Mouse (Mus musculus): ENCODE measurements around the gene Psma7.

Gene Psma7

GRCm38 (mm10) chr2:180042256-180042857 is at the start of gene Psma7, which contains the start of gene Ss18l1:
Psma7 (minus strand) TSS chr2:180042433.
Ss18l1 (plus strand) TSS chr2:180042509.
- DNase-seq (ENCODE audit: low spot score in 2 of 2) = peak; percentile 87 to 91

GRCm38 (mm10) chr2:180090285-180090684 is 48.1 kb upstream of the Psma7 start:
- DNase-seq (ENCODE audit: low spot score in 2 of 2) = no peak

GRCm38 (mm10) chr2:180087472-180087871 is 45.2 kb upstream of the Psma7 start:
- no peak for DNase-seq (ENCODE audit: low spot score in 2 of 2)

- no peak for DNase-seq (ENCODE audit: low spot score in 2 of 2)
These were observed 44.4 kb upstream of the Psma7 start for GRCm38 (mm10) chr2:180086637-180087027.

DNA sequence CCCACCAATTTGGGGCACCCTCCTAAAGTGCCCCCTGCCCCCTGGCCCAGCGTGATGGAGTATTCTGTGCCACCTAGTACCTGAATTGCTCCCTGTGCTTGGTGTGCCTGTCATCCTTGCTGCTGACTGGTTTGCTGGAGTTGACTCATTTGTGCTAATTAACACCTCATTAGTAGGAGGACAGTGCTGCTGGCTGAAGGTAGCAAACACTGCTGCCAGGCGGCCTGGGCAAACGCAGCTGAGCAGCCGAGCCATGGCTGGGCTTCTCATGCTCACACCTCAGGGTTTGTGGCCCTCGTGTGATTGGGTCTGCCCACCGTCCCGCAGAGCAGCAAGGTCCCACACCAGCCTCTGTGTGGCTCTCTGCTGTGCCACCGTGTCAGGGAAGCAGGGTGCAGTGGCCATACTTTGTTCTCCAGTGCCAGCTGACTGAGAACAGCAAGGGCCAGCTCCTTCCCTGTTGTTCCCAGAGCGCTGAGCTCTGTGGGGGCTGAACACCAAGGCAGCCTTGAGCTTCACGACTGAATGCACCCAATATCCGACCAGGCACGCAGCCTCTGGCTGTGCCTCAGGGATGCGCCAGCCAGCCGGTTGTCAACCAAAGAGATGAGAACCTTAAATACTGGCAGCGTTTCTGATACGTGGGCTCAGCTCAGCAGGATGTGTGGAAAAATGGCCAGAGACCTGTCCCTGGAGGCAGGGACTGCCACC is 43.8 kb upstream of the Psma7 start:
- no peak for DNase-seq (ENCODE audit: low spot score in 2 of 2)

DNA sequence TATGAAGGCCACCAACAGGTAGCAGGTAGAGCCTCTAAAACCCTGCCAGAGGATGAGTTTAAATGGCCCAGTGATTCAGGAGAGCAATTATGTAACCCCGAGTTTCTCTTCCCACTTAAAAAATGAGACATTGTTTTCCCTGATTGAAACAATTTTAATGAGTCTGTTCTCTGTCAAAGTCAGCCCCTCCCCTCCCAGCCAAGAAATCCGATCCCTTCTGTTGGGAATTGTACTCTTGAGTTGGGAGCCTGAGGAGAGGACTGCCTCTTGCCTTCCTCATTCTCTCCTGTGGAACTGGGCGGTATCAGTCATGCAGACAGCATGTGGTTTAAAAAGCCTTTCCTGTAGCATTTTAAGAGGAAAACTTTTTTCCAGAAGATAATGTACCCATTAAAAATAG is 42.3 kb upstream of the Psma7 start:
- no peak for DNase-seq (ENCODE audit: low spot score in 2 of 2)

GRCm38 (mm10) chr2:180083063-180083462 is 40.8 kb upstream of the Psma7 start:
- no peak for DNase-seq (ENCODE audit: low spot score in 2 of 2)

DNA sequence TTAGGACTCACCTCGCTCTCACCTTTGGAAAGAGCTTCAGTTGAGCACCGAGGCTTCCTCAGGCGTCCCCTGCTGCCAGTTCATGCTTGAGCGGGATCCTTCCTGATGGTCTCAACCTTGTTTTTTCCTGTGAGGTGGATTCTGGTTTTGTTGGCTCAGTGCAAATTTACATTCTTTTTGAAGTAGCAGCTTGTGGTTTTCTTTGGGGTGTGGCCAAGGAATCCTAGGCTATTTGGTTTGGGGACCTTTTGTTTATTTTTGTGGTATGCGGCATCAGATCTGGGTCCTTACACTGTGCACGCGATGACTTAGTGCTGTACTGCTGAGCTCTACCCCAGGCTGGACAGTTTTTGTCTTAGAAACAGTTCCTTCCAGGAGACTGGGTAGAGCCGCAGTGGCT is 38.4 kb upstream of the Psma7 start:
- DNase-seq (ENCODE audit: low spot score in 2 of 2) = no peak

DNA sequence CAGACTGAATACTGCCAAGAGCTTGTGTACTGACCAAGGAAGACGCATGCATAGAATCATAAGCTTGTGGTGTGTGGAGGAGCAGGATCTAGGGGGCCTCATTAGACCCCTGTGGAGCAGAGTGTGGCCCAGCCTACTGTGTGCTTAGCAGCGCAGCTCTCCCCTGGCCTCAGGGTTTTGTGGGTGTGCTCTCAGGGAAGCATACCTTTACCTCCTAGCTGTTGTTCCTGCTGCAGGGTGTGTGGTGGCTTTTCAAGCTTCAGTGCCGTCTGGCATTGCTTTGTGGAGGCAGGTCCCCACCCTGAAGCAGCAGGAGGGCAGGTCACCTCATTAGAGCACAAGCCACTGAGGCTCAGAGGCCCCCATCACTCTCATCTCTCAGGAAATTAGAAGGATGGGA is 35.4 kb upstream of the Psma7 start:
- DNase-seq (ENCODE audit: low spot score in 2 of 2) = no peak

- no peak for DNase-seq (ENCODE audit: low spot score in 2 of 2)
These were observed 30.7 kb upstream of the Psma7 start for GRCm38 (mm10) chr2:180072886-180073285.

DNA sequence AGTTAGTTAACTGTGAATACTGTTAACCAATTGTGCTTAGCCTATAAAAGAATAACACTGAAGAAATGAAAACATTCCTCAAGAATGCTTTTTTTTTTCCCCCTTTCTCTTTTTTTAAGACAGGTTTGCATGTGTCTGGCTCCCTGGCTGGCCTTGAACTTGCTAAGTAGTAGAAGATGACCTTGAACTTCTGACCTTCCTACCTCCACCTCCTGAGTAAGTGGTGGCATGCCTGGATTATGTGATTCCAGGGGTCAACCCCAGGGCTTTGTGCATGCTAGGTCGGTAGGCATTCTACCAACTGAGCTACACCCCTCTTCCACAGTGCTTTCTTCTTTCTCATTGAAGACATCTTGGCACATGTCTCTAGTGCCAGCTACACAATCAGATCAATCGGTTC is 29.4 kb upstream of the Psma7 start:
- no peak for DNase-seq (ENCODE audit: low spot score in 2 of 2)

DNA sequence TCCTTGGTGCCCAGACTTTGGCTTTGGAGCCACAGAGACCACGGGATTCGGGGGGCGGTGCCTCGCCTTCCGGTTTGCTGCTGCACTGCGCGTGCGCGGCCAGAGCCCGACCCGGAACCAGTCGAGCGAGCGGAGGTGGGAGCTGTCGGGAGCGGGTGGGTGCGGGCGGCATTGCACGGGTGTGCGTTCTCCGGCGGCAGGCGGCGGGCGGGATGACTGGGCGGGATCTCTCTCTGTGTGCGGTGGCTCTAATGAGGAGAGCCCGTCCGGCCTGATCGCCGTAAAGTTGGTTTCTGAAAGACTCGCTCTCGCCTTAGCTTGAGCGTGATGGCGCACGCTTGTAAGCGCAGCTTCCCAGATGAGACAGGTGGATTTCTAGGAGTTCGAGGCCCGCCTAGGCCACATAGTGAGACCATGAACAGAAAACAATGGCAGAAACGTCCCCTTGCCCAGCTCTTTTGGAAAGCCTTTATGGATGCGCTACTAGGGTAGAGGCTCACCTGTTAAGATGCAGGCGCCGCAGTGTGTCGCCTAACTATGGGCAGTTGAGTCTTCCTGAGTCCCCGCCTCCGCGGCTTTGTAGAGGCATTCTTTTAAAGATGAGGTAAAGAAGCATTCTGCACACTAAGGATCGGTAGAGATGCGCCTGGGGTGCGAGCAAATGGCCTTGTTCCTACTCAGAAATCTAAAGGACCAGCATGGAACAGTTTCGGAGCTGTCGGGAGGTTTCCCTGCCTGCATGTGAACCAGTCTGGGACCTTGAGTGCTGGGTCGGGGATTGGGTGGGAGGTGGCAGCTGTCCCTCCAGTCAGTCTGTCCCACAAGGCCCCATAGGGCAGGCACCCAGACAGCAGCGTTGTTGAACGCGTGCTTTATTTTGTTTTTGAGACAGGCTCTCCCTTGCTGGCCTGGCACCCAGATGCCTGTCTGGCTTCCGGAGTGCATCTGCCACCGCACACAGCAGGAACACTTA is 28.5 kb upstream of the Psma7 start, which contains the start of gene Mtg2:
Gene Mtg2, plus strand, starts transcription at position 108 of the 973 bp plus-strand sequence.
- peak; percentile 90 to 96 for DNase-seq (ENCODE audit: low spot score in 2 of 2)

GRCm38 (mm10) chr2:180069770-180070480 is 27.7 kb upstream of the Psma7 start:
- DNase-seq (ENCODE audit: low spot score in 2 of 2) = no peak

DNA sequence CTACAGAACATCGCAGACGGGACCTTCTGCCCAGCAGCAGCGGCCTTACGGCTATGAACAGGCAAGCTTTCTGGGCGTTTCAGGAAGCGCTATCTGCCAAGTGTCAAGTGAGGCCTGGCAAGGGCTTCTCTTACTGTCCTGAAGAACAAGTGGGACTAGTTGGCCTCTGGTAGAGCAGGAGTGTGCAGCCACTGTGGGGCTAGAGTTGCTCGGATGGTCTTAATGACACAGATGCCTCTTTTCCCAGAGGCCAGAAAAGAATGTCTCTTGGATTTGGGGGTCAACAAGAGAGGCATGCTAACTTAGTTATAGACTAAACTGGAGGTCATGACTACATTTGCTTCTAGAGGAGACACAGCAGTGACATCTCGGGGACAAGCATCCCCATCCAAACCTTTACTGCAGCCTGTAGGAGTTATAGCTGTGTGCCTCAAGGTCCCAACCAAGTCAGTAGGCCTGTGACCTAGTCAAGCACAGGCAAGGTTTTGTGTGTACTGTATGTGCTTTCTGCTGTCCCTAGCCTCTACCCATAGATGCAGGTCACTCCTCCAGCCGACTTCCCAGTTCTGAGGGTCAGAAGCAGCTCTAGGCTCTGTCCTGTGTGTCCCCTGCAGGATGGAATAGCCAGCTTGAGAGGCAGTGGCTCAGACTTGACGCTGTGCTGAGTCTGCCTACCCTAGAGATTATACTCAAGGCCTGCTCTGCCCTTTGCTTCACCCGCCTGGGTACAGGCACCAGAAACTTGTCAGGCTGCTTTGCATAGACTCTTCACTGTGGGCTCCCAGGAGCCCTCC is 21.3 kb upstream of the Psma7 start:
- DNase-seq (ENCODE audit: low spot score in 2 of 2) = no peak

GRCm38 (mm10) chr2:180053001-180053400 is 10.8 kb upstream of the Psma7 start:
- DNase-seq (ENCODE audit: low spot score in 2 of 2) = no peak

DNA sequence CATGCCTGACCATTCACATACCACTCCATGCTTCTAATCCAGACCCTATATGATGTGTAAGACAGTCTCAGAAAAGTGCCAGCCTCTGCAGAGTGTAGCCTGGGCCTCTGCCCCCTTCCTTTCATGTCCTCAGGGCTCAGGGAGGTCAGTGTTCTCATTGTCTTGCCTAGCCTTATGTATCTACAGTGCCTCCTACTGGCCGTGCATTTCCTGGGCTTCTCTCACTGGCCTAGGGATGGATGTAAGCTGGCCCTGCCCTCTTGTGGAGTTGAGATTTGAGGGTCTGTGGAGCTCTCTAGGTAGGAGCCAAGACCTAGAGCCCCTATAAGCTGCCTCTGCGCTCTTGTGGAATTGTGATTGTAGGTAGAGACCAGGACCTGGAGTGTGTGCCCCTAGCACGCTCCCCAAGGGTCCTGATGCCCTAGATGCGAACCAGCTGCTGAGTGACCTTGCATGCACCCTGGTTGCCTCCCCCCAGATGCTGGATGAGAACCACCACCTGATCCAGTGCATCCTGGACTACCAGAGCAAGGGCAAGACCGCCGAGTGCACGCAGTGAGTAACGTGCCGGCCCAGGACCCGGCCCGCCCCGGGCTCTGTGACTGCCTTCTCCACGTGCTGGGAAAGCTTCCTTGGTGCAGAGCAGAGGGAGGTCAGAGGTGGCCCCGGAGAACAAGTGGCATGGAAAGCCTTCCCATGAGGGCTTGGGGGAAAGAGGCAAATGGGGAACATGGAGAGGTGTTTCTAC is 9.9 kb upstream of the Psma7 start:
- DNase-seq (ENCODE audit: low spot score in 2 of 2) = no peak

GRCm38 (mm10) chr2:180050986-180051385 is 8.8 kb upstream of the Psma7 start:
- DNase-seq (ENCODE audit: low spot score in 2 of 2) = peak; percentile 59 to 75

- no peak for DNase-seq (ENCODE audit: low spot score in 2 of 2)
These were observed 5.9 kb upstream of the Psma7 start for GRCm38 (mm10) chr2:180047980-180048635.

GRCm38 (mm10) chr2:180047580-180047979 is 5.3 kb upstream of the Psma7 start:
- DNase-seq (ENCODE audit: low spot score in 2 of 2) = no peak

Data from frontal cortex, postnatal 10 days (tissue).